Mouse (Mus musculus) large intestine, adult 2 months (tissue): ENCODE results near the gene Ccnk. TPM values are rescaled to one million over a fixed set of nuclear protein-coding genes. Genes with fewer than 3 reads are reported as not detected.

Experiments used
- DNase-seq: peaks from one replicate; pipeline ENCODE4 v3.0.0-alpha.2; 2012; ENCODE audit warnings: low read depth, low spot score
- WGBS: fragments of 180-500 bp; shearing (Covaris S2); methylation state at CpG from one replicate; pipeline ENCODE4 v1.1.7; 2018; 5-methylcytosine and 5-hydroxymethylcytosine counted together
- polyA plus RNA-seq: library from polyadenylated mRNA; depleted of rRNA; stranded (reverse); fragments of >200 nt; gene quantifications from 2 replicates; pipeline ENCODE4 v1.2.3, GENCODE M21; 2012

Ccnk gene
- polyA plus RNA-seq, 1 experiment: 9.4 TPM

GRCm38 (mm10) chr12:108179246-108179320 is 296 bp upstream of the Ccnk start, which contains the start of gene Setd3:
Gene Setd3 (minus strand): TSS chr12:108179314.
- WGBS: 0% methylated on average over 1 of the region's 9 CpGs
- no peak for DNase-seq

GRCm38 (mm10) chr12:108181716-108182115 is 2.3 kb downstream of the Ccnk start:
- DNase-seq: no peak
- WGBS: 90% methylated on average over 6 of the region's 6 CpGs

DNA sequence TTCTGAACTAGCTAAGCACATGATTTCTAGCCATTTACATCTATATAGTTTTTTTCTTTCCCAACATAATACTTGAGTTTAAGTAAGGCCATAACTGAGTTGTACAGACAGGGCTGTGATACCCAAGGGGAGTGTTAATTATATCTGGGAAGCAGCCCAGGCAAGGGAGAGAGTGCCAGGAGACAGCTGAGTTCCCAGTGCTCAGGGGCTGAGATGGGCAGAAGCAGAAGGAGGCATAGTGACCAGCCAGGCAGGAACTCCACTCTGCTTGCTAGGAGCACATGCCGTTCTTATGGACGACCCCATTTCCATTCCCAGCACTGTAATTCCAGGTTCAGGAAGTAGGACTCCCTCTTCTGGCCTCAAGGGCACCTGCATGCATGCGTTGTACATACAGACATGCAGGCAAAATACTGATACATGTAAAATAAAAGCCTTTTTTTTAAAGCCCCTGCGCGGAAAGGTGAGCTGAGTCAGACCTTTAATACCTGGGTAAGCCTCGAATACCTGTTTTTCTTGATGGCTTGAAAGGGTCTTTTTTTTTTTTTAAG is 8.2 kb downstream of the Ccnk start:
- 88% methylated on average over 6 of the region's 6 CpGs for WGBS
- DNase-seq: no peak

- WGBS: 69% methylated on average over 5 of the region's 5 CpGs
- DNase-seq: no peak
These were observed 14.5 kb downstream of the Ccnk start for GRCm38 (mm10) chr12:108193878-108194277.

DNA sequence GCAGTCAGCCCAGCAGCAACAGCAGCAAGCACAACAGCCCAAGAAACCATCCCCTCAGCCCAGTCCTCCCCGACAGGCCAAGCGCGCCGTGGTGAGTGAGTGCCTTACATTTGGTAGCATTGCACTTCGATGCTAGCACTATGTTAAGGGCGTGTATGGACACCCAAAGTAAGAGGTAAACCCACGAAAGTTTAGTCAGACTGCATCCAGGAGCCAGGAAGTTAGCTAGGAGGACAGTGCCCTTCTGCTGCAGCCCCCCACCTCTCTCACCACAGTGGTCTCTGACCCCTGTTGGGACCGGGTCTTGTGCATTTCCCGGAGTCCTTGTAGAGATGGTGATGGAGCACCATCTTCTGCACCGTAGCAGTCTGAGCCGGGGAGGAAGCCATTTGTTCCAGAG is 16.4 kb downstream of the Ccnk start:
- no peak for DNase-seq
- 95% methylated on average over 11 of the region's 11 CpGs for WGBS

DNA sequence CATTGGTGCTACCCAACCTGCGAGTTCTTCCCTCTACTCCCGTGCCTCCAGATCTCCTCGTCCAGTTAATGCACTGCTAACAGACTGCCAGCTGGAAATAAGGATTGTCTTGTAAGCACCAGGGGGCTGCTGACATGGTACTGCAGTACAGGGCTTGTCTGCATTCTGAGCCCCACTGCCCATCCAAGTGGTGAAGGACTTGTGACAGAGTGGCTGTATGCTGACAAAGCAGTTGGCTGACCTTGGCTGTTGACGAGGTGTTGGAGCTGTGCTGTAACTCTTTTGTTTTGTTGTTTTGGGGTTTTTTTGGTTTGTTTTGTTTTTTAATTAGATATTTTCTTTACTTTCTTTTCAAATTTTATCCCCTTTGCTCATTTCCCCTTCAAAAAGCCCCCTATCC is 19.1 kb downstream of the Ccnk start:
- 77% methylated on average over 4 of the region's 4 CpGs for WGBS
- no peak for DNase-seq

GRCm38 (mm10) chr12:108200094-108200493 is 20.7 kb downstream of the Ccnk start:
- 100% methylated on average over 1 of the region's 1 CpGs for WGBS
- DNase-seq: no peak

GRCm38 (mm10) chr12:108203895-108204294 is 24.5 kb downstream of the Ccnk start:
- 80% methylated on average over 8 of the region's 8 CpGs for WGBS
- DNase-seq: no peak

GRCm38 (mm10) chr12:108204978-108205377 is 25.6 kb downstream of the Ccnk start:
- 74% methylated on average over 12 of the region's 12 CpGs for WGBS
- DNase-seq: no peak

GRCm38 (mm10) chr12:108206641-108207040 is 27.3 kb downstream of the Ccnk start:
- DNase-seq: peak; percentile 37
- WGBS: 10% methylated on average over 5 of the region's 5 CpGs

GRCm38 (mm10) chr12:108208216-108208615 is 28.8 kb downstream of the Ccnk start:
- 80% methylated on average over 9 of the region's 9 CpGs for WGBS
- DNase-seq: no peak

DNA sequence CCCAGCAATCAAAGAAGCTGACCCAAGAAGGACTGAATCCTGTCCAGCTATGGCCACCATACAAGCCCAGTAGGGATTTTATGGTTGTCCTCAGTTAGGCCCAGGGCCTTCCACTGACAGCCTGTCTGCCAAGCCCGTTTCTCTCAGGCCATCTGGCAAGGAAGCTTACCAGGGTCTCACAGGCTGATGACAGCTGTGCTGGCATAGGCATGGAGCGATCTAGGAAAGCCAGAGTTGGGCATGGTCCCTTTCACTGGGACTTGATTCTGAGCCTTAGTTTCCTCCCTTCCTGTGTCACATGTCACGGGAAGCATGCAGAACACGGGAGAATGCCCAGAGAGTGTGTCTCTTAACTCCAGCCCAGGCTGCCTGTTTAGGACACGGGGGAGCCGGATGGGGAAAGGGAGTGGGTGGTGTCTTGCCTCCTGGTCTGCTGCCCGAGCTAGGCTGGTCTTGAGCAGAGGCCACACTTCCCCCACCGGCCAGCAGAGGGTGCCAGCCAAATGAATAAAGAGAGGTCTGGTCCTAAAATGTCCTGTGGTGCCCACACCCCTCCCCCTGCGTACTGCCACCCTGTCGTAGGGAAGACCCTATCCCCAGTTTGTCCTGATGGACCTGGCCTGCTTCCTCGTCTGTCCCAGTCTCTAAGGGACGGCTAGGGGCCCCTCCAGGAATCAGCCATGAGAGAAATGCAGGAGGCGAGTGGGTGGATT is 29.5 kb downstream of the Ccnk start:
- WGBS: 32% methylated on average over 13 of the region's 13 CpGs
- DNase-seq: no peak

DNA sequence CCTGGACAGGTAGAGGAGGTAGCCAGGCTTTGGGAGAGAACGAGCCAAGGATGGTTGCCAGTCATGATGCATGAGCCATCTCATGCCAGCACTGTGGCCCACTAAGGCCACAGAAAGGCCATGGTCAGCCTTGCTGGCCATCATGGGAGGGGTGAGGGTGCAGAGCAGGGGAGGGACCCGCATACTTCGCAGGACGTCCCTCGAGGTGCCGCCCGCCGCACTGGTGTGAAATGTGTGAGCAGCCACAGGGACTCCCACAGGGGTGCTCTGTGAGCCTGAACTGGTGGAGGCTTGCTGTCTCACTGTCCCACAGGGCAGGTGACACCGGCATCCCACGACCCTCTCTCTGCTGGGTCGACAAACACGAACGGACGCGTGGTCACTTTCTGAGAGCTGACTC is 31.2 kb downstream of the Ccnk start:
- 91% methylated on average over 15 of the region's 15 CpGs for WGBS

GRCm38 (mm10) chr12:108212071-108212470 is 32.7 kb downstream of the Ccnk start:
- WGBS: 45% methylated on average over 5 of the region's 5 CpGs
- no peak for DNase-seq

More for the DNA sequence above, 31.2 kb downstream of the Ccnk start:
- DNase-seq: no peak

GRCm38 (mm10) chr12:108212476-108212875 is 33.1 kb downstream of the Ccnk start:
- WGBS: 81% methylated on average over 6 of the region's 6 CpGs
- DNase-seq: no peak

DNA sequence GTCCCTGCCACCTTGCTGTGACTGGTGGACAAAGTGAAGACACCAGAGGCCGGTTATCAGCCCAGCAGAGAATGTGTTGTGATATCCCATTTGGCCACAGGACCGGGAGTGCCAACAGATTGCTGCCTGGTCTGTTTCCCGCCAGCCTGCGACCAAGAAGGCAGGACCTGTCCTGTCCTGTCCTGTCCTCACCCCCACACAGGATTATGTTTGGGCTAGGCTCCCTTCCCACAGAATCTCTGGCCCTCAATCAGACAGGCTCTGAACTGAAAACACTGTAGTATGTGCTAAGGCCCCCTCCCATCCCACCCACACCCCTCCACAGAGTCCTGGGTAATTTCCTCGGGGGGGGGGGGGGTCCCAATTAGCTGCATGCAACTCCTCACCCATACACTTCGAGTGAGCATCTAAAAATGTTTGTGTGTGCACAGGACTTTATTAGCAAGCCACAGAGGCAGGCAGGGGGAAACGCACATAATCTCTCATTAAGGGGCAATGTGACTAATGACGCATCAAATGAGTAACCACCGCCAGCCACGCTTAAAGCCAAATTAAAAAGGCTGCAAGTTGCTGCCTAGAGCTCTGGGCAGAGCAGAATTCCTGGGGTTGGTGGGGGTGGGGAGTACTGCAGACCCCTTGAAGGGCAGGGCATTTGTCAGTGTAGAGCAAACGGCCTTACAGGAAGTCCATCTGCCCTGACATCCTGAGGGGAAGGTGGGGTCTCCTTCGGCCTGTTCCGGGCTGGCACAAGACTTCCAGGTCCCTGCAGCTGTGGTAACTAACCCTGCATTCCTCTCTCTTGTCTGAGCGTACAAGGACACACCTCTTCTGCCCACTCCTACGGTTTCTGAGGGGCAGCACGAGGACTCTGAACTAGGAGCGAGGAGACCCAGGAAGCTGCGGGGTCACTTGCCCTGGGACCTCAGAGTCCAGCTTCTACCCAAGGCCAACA is 34.0 kb downstream of the Ccnk start:
- 73% methylated on average over 18 of the region's 18 CpGs for WGBS

GRCm38 (mm10) chr12:108215090-108215489 is 35.7 kb downstream of the Ccnk start:
- WGBS: 72% methylated on average over 8 of the region's 8 CpGs
- DNase-seq: no peak

More for the DNA sequence above, 34.0 kb downstream of the Ccnk start:
- DNase-seq: no peak

- DNase-seq: no peak
These were observed 37.4 kb downstream of the Ccnk start for GRCm38 (mm10) chr12:108216611-108217370.

GRCm38 (mm10) chr12:108217572-108217971 is 38.2 kb downstream of the Ccnk start:
- WGBS: 62% methylated on average over 5 of the region's 5 CpGs
- no peak for DNase-seq

More at GRCm38 (mm10) chr12:108216611-108217370, 37.4 kb downstream of the Ccnk start:
- 88% methylated on average over 11 of the region's 11 CpGs for WGBS

DNA sequence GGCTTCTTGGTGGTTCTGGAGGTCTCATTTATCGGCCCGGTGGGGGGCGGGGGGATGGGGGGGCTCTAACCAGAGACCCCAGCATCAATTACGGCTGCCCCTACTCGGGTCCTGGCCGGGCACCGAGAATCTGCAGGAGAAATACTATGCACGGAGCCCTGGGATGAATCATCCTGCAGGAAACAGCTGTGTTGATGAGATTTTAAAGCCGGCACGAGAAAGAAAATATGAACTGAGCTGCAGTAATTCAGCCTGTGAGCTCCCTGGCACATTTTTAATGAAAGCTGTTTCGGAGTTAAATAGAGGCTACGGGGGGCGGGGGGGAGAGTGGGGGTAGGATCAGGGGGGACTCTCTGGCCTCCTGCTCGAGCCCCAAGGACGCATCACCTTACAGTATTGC is 39.8 kb downstream of the Ccnk start:
- 60% methylated on average over 15 of the region's 15 CpGs for WGBS
- DNase-seq: no peak
